ENCODE assay signal across 27 mouse cellular contexts in genomic region chr12:16630866-16631185, GRCm38 (mm10). TPM values are rescaled to one million over a fixed set of nuclear protein-coding genes. Genes with fewer than 3 reads are reported as not detected.
DNase-seq lines count a peak whose midpoint lies in the region; ATAC-seq and TF ChIP-seq lines count a peak whose summit lies in the region.
"Had no signal": no experiment of that assay in that cellular context is flagged by ENCODE, and none has a peak within 500 bp of the region (broad histone marks: within the 10 kb centered on the region; RNA-seq: fewer than 3 reads in every experiment).

No protein-coding gene starts in this region.

- peak overlapping the region; percentile 17 for H3K4me3 ChIP-seq in gastrocnemius, adult 2 months
- no peak overlapping the region for H3K4me3 ChIP-seq in heart, embryonic 11.5 days (ENCODE audit: low read depth, low read length)
- no peak overlapping the region for H3K4me3 ChIP-seq in brown adipose tissue, adult 24 weeks (ENCODE audit: insufficient read depth, low read depth, low read length)
- H3K4me3 ChIP-seq in testis, adult 2 months (ENCODE audit: control insufficient read depth, low read depth, low read length), result no peak overlapping the region
- H3K4me3 ChIP-seq in hindbrain, embryonic 12.5 days, result no peak overlapping the region
- H3K4me3 ChIP-seq: embryonic facial prominence, embryonic 13.5 days; forebrain, embryonic 10.5 days; forebrain, embryonic 15.5 days; heart, embryonic 12.5 days; intestine, embryonic 15.5 days; midbrain, embryonic 13.5 days; neural tube, embryonic 13.5 days had no signal

- no peak for TF ChIP-seq POLR2A in testis, adult 2 months (IDR thresholded peaks at IDR 0.05; ENCODE audit: control insufficient read depth, low read depth, low read length)

- intact Hi-C loops in gastrocnemius, adult 2 months (cut with DNase I), result loop anchor here (5.0 kb wide), 1 partner anchor 64 kb away; no protein-coding TSS in a partner anchor
- intact Hi-C loops in heart, postnatal 14 days (cut with DNase I), result loop anchor here (5.0 kb wide), 1 partner anchor 64 kb away; no protein-coding TSS in a partner anchor

- no peak for ATAC-seq in heart, embryonic 11.5 days (replicated peaks; ENCODE audit: insufficient number of reproducible peaks, low FRiP score, low TSS enrichment)
- no peak for ATAC-seq in hindbrain, embryonic 12.5 days (ENCODE audit: low FRiP score)
- ATAC-seq: CD4-positive, CD25-positive, alpha-beta regulatory T cell, adult 4 months; forebrain, embryonic 15.5 days; hindbrain, postnatal 0 days; intestine, embryonic 15.5 days; lung, postnatal 0 days; midbrain, embryonic 13.5 days had no signal

- no peak for TF ChIP-seq CTCF in gastrocnemius, adult 2 months (IDR thresholded peaks at IDR 0.05)
- no peak for TF ChIP-seq CTCF in testis, adult 2 months (IDR thresholded peaks at IDR 0.05; ENCODE audit: control insufficient read depth, insufficient read depth, insufficient replicate concordance, low read depth, low read length)

- H3K4me1 ChIP-seq in heart, embryonic 11.5 days (ENCODE audit: control insufficient read depth, insufficient read depth, low read length), result no peaks in the 10 kb centered on the region
- H3K4me1 ChIP-seq in brown adipose tissue, adult 24 weeks (ENCODE audit: control insufficient read depth, insufficient read depth, insufficient read length, low read length), result peaks cover 16% of the 10 kb centered on the region
- no peaks in the 10 kb centered on the region for H3K4me1 ChIP-seq in testis, adult 2 months (ENCODE audit: control insufficient read depth, insufficient read depth, low read length)
- no peaks in the 10 kb centered on the region for H3K4me1 ChIP-seq in hindbrain, embryonic 12.5 days
- H3K4me1 ChIP-seq: embryonic facial prominence, embryonic 13.5 days; forebrain, embryonic 10.5 days; forebrain, embryonic 15.5 days; heart, embryonic 12.5 days; intestine, embryonic 15.5 days; midbrain, embryonic 13.5 days; neural tube, embryonic 13.5 days had no signal

- H3K9ac ChIP-seq in heart, embryonic 11.5 days (ENCODE audit: low read depth, low read length), result no peak overlapping the region
- no peak overlapping the region for H3K9ac ChIP-seq in hindbrain, embryonic 12.5 days
- H3K9ac ChIP-seq: embryonic facial prominence, embryonic 13.5 days; forebrain, embryonic 15.5 days; heart, embryonic 12.5 days; intestine, embryonic 15.5 days; midbrain, embryonic 13.5 days; neural tube, embryonic 13.5 days had no signal

- DNase-seq in gastrocnemius, adult 2 months, result peak; percentile 63
- DNase-seq in gastrocnemius, postnatal 4 days (ENCODE audit: low spot score in 2 of 2), result no peak
- DNase-seq in heart, postnatal 14 days, result peak; percentile 15 to 19
- DNase-seq: cerebellum, adult 18-20 months; lung, postnatal 4 days; right cerebral cortex, postnatal 4 days; thymus, postnatal 14 days had no signal

- H3K27me3 ChIP-seq in heart, embryonic 11.5 days (ENCODE audit: control insufficient read depth, insufficient read depth, low read length), result no peaks in the 10 kb centered on the region
- H3K27me3 ChIP-seq in testis, adult 2 months (ENCODE audit: control insufficient read depth, insufficient read depth, low read length), result no peaks in the 10 kb centered on the region
- H3K27me3 ChIP-seq in hindbrain, embryonic 12.5 days, result no peaks in the 10 kb centered on the region
- H3K27me3 ChIP-seq: embryonic facial prominence, embryonic 13.5 days; forebrain, embryonic 15.5 days; heart, embryonic 12.5 days; intestine, embryonic 15.5 days; midbrain, embryonic 13.5 days; neural tube, embryonic 13.5 days had no signal

- H3K27ac ChIP-seq in gastrocnemius, adult 2 months, result peak overlapping the region; percentile 88
- H3K27ac ChIP-seq in heart, embryonic 11.5 days (ENCODE audit: low read depth, low read length), result no peak overlapping the region
- peak overlapping the region; percentile 75 for H3K27ac ChIP-seq in brown adipose tissue, adult 24 weeks (replicated peaks; ENCODE audit: low read depth, low read length)
- H3K27ac ChIP-seq in testis, adult 2 months (ENCODE audit: control insufficient read depth, insufficient read depth, low read depth, low read length), result peak overlapping the region; percentile 56
- no peak overlapping the region for H3K27ac ChIP-seq in hindbrain, embryonic 12.5 days
- H3K27ac ChIP-seq: embryonic facial prominence, embryonic 13.5 days; forebrain, embryonic 10.5 days; forebrain, embryonic 15.5 days; hindbrain, postnatal 0 days; intestine, embryonic 15.5 days; midbrain, embryonic 13.5 days; neural tube, embryonic 13.5 days; stomach, postnatal 0 days had no signal

- no peaks in the 10 kb centered on the region for H3K9me3 ChIP-seq in heart, embryonic 11.5 days (replicated peaks; ENCODE audit: control insufficient read depth, low read length)
- H3K9me3 ChIP-seq in hindbrain, embryonic 12.5 days (replicated peaks), result no peaks in the 10 kb centered on the region
- H3K9me3 ChIP-seq: embryonic facial prominence, embryonic 13.5 days; forebrain, embryonic 10.5 days; forebrain, embryonic 15.5 days; heart, embryonic 12.5 days; intestine, embryonic 15.5 days; midbrain, embryonic 13.5 days; neural tube, embryonic 13.5 days had no signal

- H3K4me2 ChIP-seq in heart, embryonic 11.5 days, result no peak overlapping the region
- no peak overlapping the region for H3K4me2 ChIP-seq in hindbrain, embryonic 12.5 days (replicated peaks)
- H3K4me2 ChIP-seq: embryonic facial prominence, embryonic 13.5 days; forebrain, embryonic 15.5 days; heart, embryonic 12.5 days; intestine, embryonic 15.5 days; liver, embryonic 11.5 days; midbrain, embryonic 13.5 days; neural tube, embryonic 13.5 days had no signal

- no peaks in the 10 kb centered on the region for H3K36me3 ChIP-seq in heart, embryonic 11.5 days (ENCODE audit: control insufficient read depth, insufficient read depth, low read length)
- H3K36me3 ChIP-seq in testis, adult 2 months (ENCODE audit: control insufficient read depth, insufficient read depth, low read length), result no peaks in the 10 kb centered on the region
- H3K36me3 ChIP-seq in hindbrain, embryonic 12.5 days, result no peaks in the 10 kb centered on the region
- H3K36me3 ChIP-seq: embryonic facial prominence, embryonic 13.5 days; forebrain, embryonic 10.5 days; forebrain, embryonic 15.5 days; heart, embryonic 12.5 days; intestine, embryonic 15.5 days; midbrain, embryonic 13.5 days; neural tube, embryonic 13.5 days had no signal

- WGBS in heart, embryonic 11.5 days (ENCODE audit: insufficient replicate concordance), result 92% methylated on average over 1 of the region's 1 CpGs
- 89% methylated on average over 1 of the region's 1 CpGs for WGBS in hindbrain, embryonic 12.5 days

RNA-seq across cellular contexts. Expression of gene Lpin1, which starts 20.1 kb away (rescaled TPM):
- 100 to 1,000 TPM; 279 to 395 TPM for total RNA-seq in gastrocnemius, adult 2 months (2021)
- 10 to 100 TPM; 24.8 to 27.1 TPM for total RNA-seq in gastrocnemius, postnatal 4 days (2021)
- 100 to 1,000 TPM; 130 to 137 TPM for total RNA-seq in heart, postnatal 14 days (2021)
- polyA plus RNA-seq in heart, embryonic 11.5 days (2014; fragmentation: Nextera tagmentation; extraction: Ambion mirVana), result 3.8 and 5.7 TPM in 2 replicates
- polyA plus RNA-seq in brown adipose tissue, adult 24 weeks (2012; ENCODE audit: insufficient read depth, insufficient read length, missing spikeins), result 258 and 314 TPM in 2 replicates
- 300 and 301 TPM in 2 replicates for polyA plus RNA-seq in testis, adult 2 months (2012; rRNA removed)
- polyA plus RNA-seq in hindbrain, embryonic 12.5 days (2016; fragmentation: Nextera tagmentation; extraction: Ambion mirVana), result 17.1 and 19.0 TPM in 2 replicates

RNA-seq across cellular contexts. Expression of gene Ntsr2, which starts 22.4 kb away (rescaled TPM):
- 1 to 10 TPM; 2.2 to 4.2 TPM for total RNA-seq in gastrocnemius, adult 2 months (2021)
- 1 to 10 TPM in 1 of 2 experiments, under 1 TPM in 1; 0.83 to 1.2 TPM for total RNA-seq in gastrocnemius, postnatal 4 days (2021)
- total RNA-seq in heart, postnatal 14 days (2021), result 1 to 10 TPM; 7.4 TPM
- not detected in 2 replicates for polyA plus RNA-seq in heart, embryonic 11.5 days (2014; fragmentation: Nextera tagmentation; extraction: Ambion mirVana)
- 1.3 and 1.9 TPM in 2 replicates for polyA plus RNA-seq in brown adipose tissue, adult 24 weeks (2012; ENCODE audit: insufficient read depth, insufficient read length, missing spikeins)
- polyA plus RNA-seq in testis, adult 2 months (2012; rRNA removed), result 0.90 and 1.7 TPM in 2 replicates
- 0.17 and 0.39 TPM in 2 replicates for polyA plus RNA-seq in hindbrain, embryonic 12.5 days (2016; fragmentation: Nextera tagmentation; extraction: Ambion mirVana)
- total RNA-seq: common myeloid progenitor, adult 5-6 weeks; hematopoietic stem cell, adult 5-6 weeks; megakaryocyte-erythroid progenitor cell, adult 5-6 weeks had no signal
- polyA plus RNA-seq: CD4-positive, CD25-positive, alpha-beta regulatory T cell, adult 4 months; embryonic facial prominence, embryonic 13.5 days; forebrain, embryonic 10.5 days; heart, embryonic 12.5 days; limb, embryonic 11.5 days; liver, embryonic 11.5 days; stomach, postnatal 0 days had no signal

Comparison
In these comparisons a context has a peak if more than half of its experiments do, and no peak if none do; other contexts are left out.
1. DNase-seq: peak in gastrocnemius, adult 2 months (single experiment) and heart, postnatal 14 days (2 of 2); none in gastrocnemius, postnatal 4 days (0 of 2).
2. H3K27ac ChIP-seq: peak in gastrocnemius, adult 2 months (single experiment), brown adipose tissue, adult 24 weeks (single experiment) and testis, adult 2 months (single experiment); none in heart, embryonic 11.5 days (single experiment) and hindbrain, embryonic 12.5 days (single experiment).
3. RNA of gene Lpin1, which starts 20.1 kb away (polyA plus RNA-seq): 300 to 301 TPM in testis, adult 2 months and 258 to 314 TPM in brown adipose tissue, adult 24 weeks; 17.1 to 19.0 TPM in hindbrain, embryonic 12.5 days and 3.8 to 5.7 TPM in heart, embryonic 11.5 days; every median in the first group is over 10 times any median in the second.